Mouse (Mus musculus): ENCODE measurements around the gene Vps9d1.
"Not testable (repeated sequence)": the region's sequence is repeated elsewhere in the genome, so short reads cannot be mapped to it uniquely, and the experiment has no call there.

The Vps9d1 gene

GRCm38 (mm10) chr8:123215430-123215829, 38.7 kb downstream of the Vps9d1 start:
- DNase-seq (ENCODE audit: low spot score in 2 of 2) = no peak

- DNase-seq (ENCODE audit: low spot score in 2 of 2) = no peak
These were observed 40.9 kb downstream of the Vps9d1 start for GRCm38 (mm10) chr8:123213118-123213772.

GRCm38 (mm10) chr8:123212321-123213117, 41.6 kb downstream of the Vps9d1 start, which contains the start of the genes Chmp1a and Spata33:
Chmp1a (minus strand) TSS chr8:123212763.
Spata33 (plus strand) TSS chr8:123212832.
- peak; percentile 67 to 91 for DNase-seq (ENCODE audit: low spot score in 2 of 2)

GRCm38 (mm10) chr8:123211876-123212275, 42.3 kb downstream of the Vps9d1 start:
- DNase-seq (ENCODE audit: low spot score in 2 of 2) = no peak

GRCm38 (mm10) chr8:123203571-123203970, 50.6 kb downstream of the Vps9d1 start:
- no peak for DNase-seq (ENCODE audit: low spot score in 2 of 2)

GRCm38 (mm10) chr8:123202288-123202687, 51.9 kb downstream of the Vps9d1 start:
- peak; percentile 68 to 84 for DNase-seq (ENCODE audit: low spot score in 2 of 2)

GRCm38 (mm10) chr8:123199864-123200263, 54.3 kb downstream of the Vps9d1 start:
- DNase-seq (ENCODE audit: low spot score in 2 of 2) = no peak

GRCm38 (mm10) chr8:123197016-123197415, 57.1 kb downstream of the Vps9d1 start:
- DNase-seq (ENCODE audit: low spot score in 2 of 2) = not testable (repeated sequence)

- no peak for DNase-seq (ENCODE audit: low spot score in 2 of 2)
These were observed 60.4 kb downstream of the Vps9d1 start for GRCm38 (mm10) chr8:123193771-123194170.

All from cerebellum, postnatal 4 days (tissue).